Mouse (Mus musculus) kidney, postnatal 0 days (tissue): Measurements from ENCODE around the gene Greb1. TPM values are rescaled to one million over a fixed set of nuclear protein-coding genes. Genes with fewer than 3 reads are reported as not detected.

ENCODE experiments used
- ATAC-seq: fragments of 200-750 bp; cut with Nextera tagmentation; replicated peaks from 2 replicates; pipeline ENCODE4 v1.8.0; 2017; ENCODE audit warnings: low read depth, moderate number of reproducible peaks, moderate TSS enrichment, moderate library complexity; ENCODE audit not compliant: low FRiP score
- DNase-seq: peaks from one replicate; pipeline ENCODE4 v3.0.0-alpha.2; 2016; ENCODE audit warnings: low spot score
- H3K27ac ChIP-seq: fragments of 300-500 bp; sonication (generic); 2 replicates; pipeline ENCODE4 v1.5.1; 2014; ENCODE audit warnings: mild to moderate bottlenecking
- H3K27me3 ChIP-seq: fragments of 300-500 bp; sonication (generic); 2 replicates; pipeline ENCODE4 v1.6.1; 2014; ENCODE audit warnings: low read length, mixed read lengths; ENCODE audit not compliant: insufficient read depth
- H3K36me3 ChIP-seq: fragments of 300-500 bp; sonication (generic); 2 replicates; pipeline ENCODE4 v1.6.1; 2014; ENCODE audit warnings: low read length, mixed read lengths; ENCODE audit not compliant: insufficient read depth
- H3K4me1 ChIP-seq: fragments of 300-500 bp; sonication (generic); replicated peaks from 2 replicates; pipeline ENCODE4 v1.6.1; 2014; ENCODE audit warnings: antibody characterized with exemption, low read length, mixed read lengths; ENCODE audit not compliant: insufficient read depth
- H3K4me2 ChIP-seq: fragments of 300-500 bp; sonication (generic); 2 replicates; pipeline ENCODE4 v1.6.1; 2014; ENCODE audit warnings: mild to moderate bottlenecking, low read length, moderate library complexity, mixed read lengths
- H3K4me3 ChIP-seq: fragments of 300-500 bp; sonication (generic); replicated peaks from 2 replicates; pipeline ENCODE4 v1.5.1; 2014; ENCODE audit warnings: low read depth, low read length
- H3K9ac ChIP-seq: fragments of 300-500 bp; sonication (generic); 2 replicates; pipeline ENCODE4 v1.6.1; 2014; ENCODE audit warnings: low read depth, low read length
- H3K9me3 ChIP-seq: fragments of 300-500 bp; sonication (generic); replicated peaks from 2 replicates; pipeline ENCODE4 v1.6.1; 2016; ENCODE audit warnings: low read length, inconsistent platforms, mixed read lengths
- CTCF ChIP-seq: IDR thresholded peaks from 2 replicates; pipeline ENCODE4 v1.5.1; 2016; ENCODE audit warnings: antibody characterized with exemption, low read depth, mild to moderate bottlenecking, moderate library complexity
- WGBS: fragments of 180-500 bp; shearing (Covaris S2); extraction: QIAGEN DNeasy Blood & Tissue Kit; methylation state at CpG from one replicate; pipeline ENCODE4 v1.1.7; 2014; 5-methylcytosine and 5-hydroxymethylcytosine counted together
- microRNA-seq: library from miRNA; unstranded; fragments of <30 nt; microRNA quantifications from one replicate; pipeline ENCODE4, GENCODE M21; 2016
- polyA plus RNA-seq: library from polyadenylated mRNA; unstranded; fragments of >200 nt; fragmentation: Nextera tagmentation; extraction: Ambion mirVana; gene quantifications from 2 replicates; pipeline ENCODE4 v1.2.1, GENCODE M21; 2015

Gene Greb1
- polyA plus RNA-seq, 1 experiment from 2014 or later, result 1.3 TPM

DNA sequence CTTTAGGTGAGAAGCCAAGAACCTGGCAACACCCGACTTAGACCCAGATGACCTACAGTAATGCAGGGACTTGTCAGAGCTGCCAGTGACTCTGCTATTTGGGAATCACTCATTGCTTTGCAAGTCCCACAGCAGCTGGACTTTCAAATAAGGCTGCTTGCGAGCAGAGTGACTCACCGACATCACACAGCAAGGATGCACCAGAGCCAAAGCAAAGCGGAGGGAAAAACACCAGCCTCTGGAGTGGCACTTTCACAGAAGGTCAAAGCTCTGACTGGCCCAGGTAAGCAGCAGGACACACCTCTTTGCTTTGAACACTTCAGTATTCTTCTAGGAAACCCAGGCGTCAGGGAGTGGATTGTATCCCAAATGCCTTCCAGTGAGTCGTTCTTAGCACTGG lies 164.9 kb downstream of the Greb1 start:
- no peaks in the 10 kb centered on the region for H3K9me3 ChIP-seq
- no peaks in the 10 kb centered on the region for H3K36me3 ChIP-seq
- H3K4me2 ChIP-seq, result no peak overlapping the region
- no peak for ATAC-seq
- H3K4me1 ChIP-seq, result no peaks in the 10 kb centered on the region
- 80% methylated on average over 6 of the region's 6 CpGs for WGBS
- H3K27ac ChIP-seq, result no peak overlapping the region
- H3K4me3 ChIP-seq, result no peak overlapping the region
- TF ChIP-seq CTCF, result no peak
- DNase-seq, result no peak
- H3K9ac ChIP-seq, result no peak overlapping the region
- H3K27me3 ChIP-seq, result no peaks in the 10 kb centered on the region

DNA sequence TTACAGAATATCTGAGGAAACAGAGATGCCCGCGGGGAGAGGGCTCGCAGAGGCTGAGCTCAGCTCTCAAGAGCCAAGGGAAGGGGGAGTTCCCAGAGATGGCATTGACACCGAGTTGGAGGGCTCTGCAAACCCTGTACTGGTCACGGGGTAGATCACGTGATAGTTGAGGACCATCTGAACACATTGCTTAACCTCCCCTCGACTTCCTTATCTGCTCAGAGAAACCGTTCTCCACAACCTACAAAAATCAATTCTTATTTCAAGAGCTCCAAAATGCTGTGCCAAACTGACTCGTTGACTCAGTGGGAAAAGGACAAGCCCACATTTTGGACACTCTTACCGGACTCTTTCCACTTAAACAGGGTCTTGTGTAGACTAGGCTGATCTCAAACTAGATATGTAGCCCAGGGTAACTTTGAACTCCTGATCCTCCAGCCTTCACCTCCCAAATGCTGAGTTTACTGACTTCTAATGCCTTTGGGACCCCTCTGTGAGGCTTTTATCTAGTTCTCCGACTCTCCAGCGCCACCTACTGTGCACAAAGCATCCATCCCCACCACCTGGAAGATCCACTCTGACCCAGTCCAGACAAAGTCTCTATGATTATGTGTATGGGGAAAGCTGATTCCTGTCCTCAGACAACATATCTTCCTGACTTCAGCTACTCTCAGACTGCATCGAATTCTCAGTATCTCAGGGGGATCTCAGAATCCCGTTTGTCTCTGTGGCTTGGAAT lies 166.4 kb downstream of the Greb1 start:
- Histone ChIP-seq H3K27ac (no peak overlapping the region), H3K4me2 (no peak overlapping the region), H3K4me3 (no peak overlapping the region), H3K4me1 (no peaks in the 10 kb centered on the region), H3K36me3 (no peaks in the 10 kb centered on the region), H3K9me3 (no peaks in the 10 kb centered on the region), H3K9ac (no peak overlapping the region), H3K27me3 (no peaks in the 10 kb centered on the region)
- no peak for ATAC-seq
- DNase-seq, result peak; percentile 79
- TF ChIP-seq CTCF, result peak; percentile 84
- WGBS, result 55% methylated on average over 14 of the region's 14 CpGs

DNA sequence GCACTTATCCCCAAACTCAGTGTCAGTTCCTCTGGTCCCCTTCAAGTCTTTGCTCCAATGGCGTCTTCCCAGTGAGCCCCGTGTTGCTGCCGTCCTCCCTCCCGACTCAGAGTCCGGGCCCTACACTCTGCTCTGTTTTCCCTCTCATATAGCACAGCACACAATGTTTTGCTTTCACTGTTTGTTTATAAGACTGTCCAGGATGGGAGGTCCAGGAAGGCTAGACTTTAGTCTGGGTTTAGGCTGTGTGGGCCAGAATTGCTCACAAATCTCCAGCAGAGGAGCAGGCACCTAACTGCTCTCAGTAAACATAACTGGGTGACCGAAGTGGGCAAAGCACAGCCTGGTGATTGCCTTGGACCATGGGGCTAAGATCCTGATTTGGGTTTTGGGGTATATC lies 167.5 kb downstream of the Greb1 start:
- no peaks in the 10 kb centered on the region for H3K27me3 ChIP-seq
- H3K4me3 ChIP-seq, result no peak overlapping the region
- no peak for ATAC-seq
- DNase-seq, result no peak
- H3K4me1 ChIP-seq, result no peaks in the 10 kb centered on the region
- H3K9ac ChIP-seq, result no peak overlapping the region
- no peak overlapping the region for H3K27ac ChIP-seq
- no peak for TF ChIP-seq CTCF
- no peaks in the 10 kb centered on the region for H3K9me3 ChIP-seq
- H3K4me2 ChIP-seq, result no peak overlapping the region
- WGBS, result 74% methylated on average over 6 of the region's 6 CpGs
- H3K36me3 ChIP-seq, result no peaks in the 10 kb centered on the region

DNA sequence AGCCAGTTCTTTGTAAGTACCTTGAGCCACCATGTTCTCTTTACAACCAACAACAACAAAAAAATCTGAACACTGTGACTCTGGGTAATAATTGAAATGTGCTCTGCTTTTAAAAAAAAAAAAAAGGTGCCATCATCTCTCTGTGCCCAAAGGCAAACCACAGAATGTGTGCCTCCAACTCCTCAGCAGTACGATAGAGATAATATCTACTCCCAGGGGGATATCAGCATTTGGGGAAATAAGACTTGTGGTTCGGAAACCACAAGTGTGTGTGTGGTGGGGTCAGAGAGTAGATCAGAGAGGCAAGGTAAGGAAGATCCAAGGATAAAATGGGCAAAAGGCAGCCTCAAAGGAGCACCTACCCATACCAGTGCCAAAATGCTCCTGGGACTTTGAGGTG lies 169.3 kb downstream of the Greb1 start:
- WGBS, result 77% methylated on average over 2 of the region's 2 CpGs
- no peaks in the 10 kb centered on the region for H3K27me3 ChIP-seq
- TF ChIP-seq CTCF, result no peak

DNA sequence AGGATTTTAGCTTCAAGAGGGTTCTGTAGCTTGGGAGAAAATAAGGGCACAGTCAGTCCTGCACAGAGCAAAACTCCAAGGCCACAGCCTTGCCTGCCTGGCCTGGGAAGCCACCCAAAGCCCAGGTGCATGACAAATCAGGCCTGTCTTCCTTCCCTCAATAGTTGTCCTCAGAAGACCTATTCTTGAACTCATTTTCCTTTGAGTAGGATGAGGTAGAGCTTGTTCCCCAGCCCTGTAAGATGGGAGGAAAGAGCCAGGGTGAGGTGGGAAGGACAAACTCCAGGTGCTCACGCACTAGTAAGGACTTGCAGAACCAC lies 169.9 kb downstream of the Greb1 start:
- WGBS, result 85% methylated on average over 1 of the region's 1 CpGs
- Histone ChIP-seq H3K27ac (0 out of 2 replicates have a peak overlapping the region, but pooled peaks have one; percentile 19), H3K9ac (no peak overlapping the region), H3K36me3 (no peaks in the 10 kb centered on the region), H3K4me2 (no peak overlapping the region), H3K4me3 (no peak overlapping the region), H3K4me1 (no peaks in the 10 kb centered on the region), H3K9me3 (no peaks in the 10 kb centered on the region), H3K27me3 (no peaks in the 10 kb centered on the region)
- DNase-seq (no peak), ATAC-seq (no peak)
- TF ChIP-seq CTCF, result no peak

More for the DNA sequence above, 169.3 kb downstream of the Greb1 start:
- H3K27ac ChIP-seq, result no peak overlapping the region
- H3K4me2 ChIP-seq, result no peak overlapping the region
- H3K9me3 ChIP-seq, result no peaks in the 10 kb centered on the region
- DNase-seq, result no peak
- H3K4me1 ChIP-seq, result no peaks in the 10 kb centered on the region
- no peaks in the 10 kb centered on the region for H3K36me3 ChIP-seq
- H3K4me3 ChIP-seq, result no peak overlapping the region
- ATAC-seq, result no peak
- no peak overlapping the region for H3K9ac ChIP-seq

DNA sequence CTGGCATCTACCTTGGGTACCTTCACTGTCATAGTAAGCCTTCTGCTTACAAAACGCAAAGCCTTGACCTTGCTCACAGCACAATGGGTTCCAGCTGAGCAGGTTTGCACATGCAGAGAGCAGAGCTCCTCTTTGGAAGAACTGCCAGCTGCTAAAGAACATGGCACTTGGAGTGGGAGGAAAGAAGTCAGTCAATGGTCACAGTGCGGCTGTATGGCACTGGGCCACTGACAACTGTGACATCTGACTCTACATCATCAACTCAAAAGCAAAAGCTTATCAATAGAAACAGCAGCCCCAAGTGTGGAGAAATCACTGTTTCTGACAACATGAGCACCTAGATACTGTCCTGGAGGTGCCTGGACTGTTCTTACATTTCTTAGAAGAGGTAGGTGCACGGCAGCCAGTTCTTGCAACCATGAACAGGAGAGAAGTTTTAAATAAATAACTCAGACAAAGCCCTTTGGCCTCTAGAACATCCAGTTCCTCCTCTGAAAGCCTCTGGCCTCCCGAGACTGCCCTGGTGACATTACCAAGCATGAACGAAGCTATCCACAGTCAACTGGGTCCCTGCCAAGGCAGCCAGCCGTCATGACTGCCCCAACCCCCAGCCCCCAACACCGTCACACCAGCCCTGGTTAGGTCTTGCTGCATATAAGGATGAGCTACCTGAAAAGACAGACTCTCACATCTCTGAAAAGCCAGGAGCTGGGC lies 170.4 kb downstream of the Greb1 start:
- DNase-seq, result peak; percentile 31
- Histone ChIP-seq H3K4me1 (no peaks in the 10 kb centered on the region), H3K4me3 (no peak overlapping the region), H3K27me3 (no peaks in the 10 kb centered on the region), H3K4me2 (no peak overlapping the region), H3K36me3 (no peaks in the 10 kb centered on the region), H3K9ac (no peak overlapping the region), H3K9me3 (no peaks in the 10 kb centered on the region), H3K27ac (0 out of 2 replicates have a peak overlapping the region, but pooled peaks have one; percentile 19)
- peak; percentile 87 for ATAC-seq
- 43% methylated on average over 7 of the region's 7 CpGs for WGBS
- TF ChIP-seq CTCF, result no peak

Small RNA genes within 50 kb of the gene (microRNA-seq; reads per million reads assigned to microRNA genes)
- not detected for gene Gm44305

Other genes starting within 250 kb of the Greb1 start
- gene Lpin1, start 189.9 kb downstream of the Greb1 start, polyA plus RNA-seq, result 4.7 and 5.2 TPM in 2 replicates
- 0.20 TPM in 1 of 2 replicates, not detected in the other for gene Ntsr2, start 147.5 kb downstream of the Greb1 start, polyA plus RNA-seq
- 25.3 and 26.8 TPM in 2 replicates for gene E2f6, start 10.1 kb upstream of the Greb1 start, polyA plus RNA-seq
- 14.6 and 15.9 TPM in 2 replicates for gene Rock2, start 94.0 kb upstream of the Greb1 start, polyA plus RNA-seq
- 4.3 and 5.0 TPM in 2 replicates for gene Pqlc3, start 199.5 kb upstream of the Greb1 start, polyA plus RNA-seq
- 0.41 and 0.59 TPM in 2 replicates for gene 2410004P03Rik, start 210.8 kb upstream of the Greb1 start, polyA plus RNA-seq